Mouse (Mus musculus) midbrain, postnatal 0 days (tissue): ENCODE data around the gene Sowahb. TPM values are rescaled to one million over a fixed set of nuclear protein-coding genes. Genes with fewer than 3 reads are reported as not detected.

ENCODE experiments used
- ATAC-seq: fragments of 200-750 bp; cut with Nextera tagmentation; 2 replicates; pipeline ENCODE4 v1.8.0; 2017; ENCODE audit warnings: moderate number of reproducible peaks, mild to moderate bottlenecking, moderate TSS enrichment, moderate library complexity; ENCODE audit not compliant: low FRiP score
- DNase-seq: peaks from one replicate; pipeline ENCODE4 v3.0.0-alpha.2; 2015; ENCODE audit warnings: low spot score
- H3K27ac ChIP-seq: fragments of 300-500 bp; sonication (generic); 2 replicates; pipeline ENCODE4 v1.5.1; 2014; ENCODE audit warnings: low read depth, mild to moderate bottlenecking, low read length, mixed read lengths
- H3K27me3 ChIP-seq: fragments of 300-500 bp; sonication (generic); 2 replicates; pipeline ENCODE4 v1.6.1; 2014; ENCODE audit warnings: low read length, control low read depth, mixed read lengths; ENCODE audit not compliant: insufficient read depth
- H3K36me3 ChIP-seq: fragments of 300-500 bp; sonication (generic); 2 replicates; pipeline ENCODE4 v1.6.1; 2014; ENCODE audit warnings: low read length, control low read depth, mixed read lengths; ENCODE audit not compliant: insufficient read depth
- H3K4me1 ChIP-seq: fragments of 300-500 bp; sonication (generic); 2 replicates; pipeline ENCODE4 v1.6.1; 2014; ENCODE audit warnings: mild to moderate bottlenecking, control low read depth, antibody characterized with exemption, low read length, mixed read lengths; ENCODE audit not compliant: insufficient read depth
- H3K4me2 ChIP-seq: fragments of 300-500 bp; sonication (generic); 2 replicates; pipeline ENCODE4 v1.6.1; 2014; ENCODE audit warnings: low read depth, mild to moderate bottlenecking, low read length, mixed read lengths; ENCODE audit not compliant: poor library complexity, severe bottlenecking
- H3K4me3 ChIP-seq: fragments of 300-500 bp; sonication (generic); 2 replicates; pipeline ENCODE4 v1.5.1; 2014; ENCODE audit warnings: low read depth, mild to moderate bottlenecking, low read length, moderate library complexity
- H3K9ac ChIP-seq: fragments of 300-500 bp; sonication (generic); replicated peaks from 2 replicates; pipeline ENCODE4 v1.6.1; 2014; ENCODE audit warnings: mild to moderate bottlenecking, low read length, moderate library complexity, mixed read lengths; ENCODE audit not compliant: poor library complexity, severe bottlenecking
- H3K9me3 ChIP-seq: fragments of 300-500 bp; sonication (generic); 2 replicates; pipeline ENCODE4 v1.6.1; 2016; ENCODE audit warnings: low read length, control low read depth
- CTCF ChIP-seq: IDR thresholded peaks from 2 replicates; pipeline ENCODE4 v1.5.1; 2016; ENCODE audit warnings: antibody characterized with exemption, mild to moderate bottlenecking
- WGBS: fragments of 180-500 bp; shearing (Covaris S2); extraction: QIAGEN DNeasy Blood & Tissue Kit; methylation state at CpG from one replicate; pipeline ENCODE4 v1.1.7; 2014; 5-methylcytosine and 5-hydroxymethylcytosine counted together
- polyA plus RNA-seq: library from polyadenylated mRNA; unstranded; fragments of >200 nt; fragmentation: Nextera tagmentation; extraction: Ambion mirVana; gene quantifications from 2 replicates; pipeline ENCODE4 v1.2.1, GENCODE M21; 2015
- total RNA-seq: library from RNA; depleted of rRNA; stranded (reverse); fragments of >200 nt; gene quantifications from 2 replicates; pipeline ENCODE4 v1.2.3, GENCODE M21; 2014

Sowahb gene
- total and polyA plus RNA-seq, 2 experiments from 2014 or later: 0.16 TPM; not detected in 1

DNA sequence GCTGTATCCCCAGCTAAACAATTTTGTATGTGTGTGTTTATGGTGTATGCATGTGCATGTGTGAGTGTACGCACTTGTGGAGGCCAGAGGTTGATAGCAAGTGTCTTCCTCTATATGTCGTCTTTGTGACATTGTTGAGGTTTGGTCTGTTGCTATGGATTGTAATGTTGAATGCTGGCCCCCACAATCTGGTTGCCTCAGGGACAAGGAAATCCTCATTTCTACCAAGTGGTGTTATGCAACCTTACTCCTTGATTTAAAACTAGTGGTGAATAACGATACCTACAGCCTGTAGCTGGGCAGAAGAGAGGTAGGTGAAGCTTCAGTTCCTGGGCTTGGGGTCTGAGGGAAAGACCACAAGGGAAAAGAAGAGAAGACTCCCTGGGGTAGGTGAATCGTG, 41.1 kb upstream of the Sowahb start:
- DNase-seq: no peak
- ATAC-seq: no peak
- Histone ChIP-seq H3K4me1 (peaks cover 1% of the 10 kb centered on the region), H3K4me3 (no peak overlapping the region), H3K27me3 (no peaks in the 10 kb centered on the region), H3K36me3 (no peaks in the 10 kb centered on the region), H3K4me2 (no peak overlapping the region), H3K9me3 (no peaks in the 10 kb centered on the region), H3K27ac (no peak overlapping the region), H3K9ac (no peak overlapping the region)
- TF ChIP-seq CTCF: no peak
- 90% methylated on average over 4 of the region's 4 CpGs for WGBS

DNA sequence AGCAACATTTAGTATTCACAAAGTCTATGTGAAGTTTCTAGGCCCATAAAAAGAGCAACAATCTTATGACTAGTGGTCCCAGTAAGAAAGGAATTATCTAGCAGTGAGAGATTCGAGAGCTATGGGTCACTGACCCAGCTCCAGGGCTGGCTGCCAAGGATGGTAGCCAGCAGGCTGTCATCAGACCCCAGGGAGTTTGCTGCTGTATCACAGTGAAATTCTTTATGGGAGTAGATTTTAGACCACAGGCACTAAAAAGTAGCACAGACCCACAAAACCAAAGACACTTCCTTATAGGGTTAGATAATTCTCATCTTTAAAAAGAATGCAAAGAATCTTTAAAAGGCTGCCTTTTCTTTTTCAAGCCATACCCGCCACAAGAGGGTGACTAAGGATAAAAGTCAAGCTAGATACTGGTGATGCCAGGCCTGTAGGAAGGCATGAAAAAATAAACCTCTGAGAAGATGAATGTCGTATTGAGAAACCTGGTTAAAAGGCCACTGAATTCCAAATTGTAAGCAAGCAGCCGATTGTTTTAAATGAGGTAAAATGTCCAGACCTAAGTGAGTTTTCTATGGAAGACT, 40.3 kb upstream of the Sowahb start:
- H3K27ac ChIP-seq: no peak overlapping the region
- no peaks in the 10 kb centered on the region for H3K9me3 ChIP-seq
- H3K9ac ChIP-seq: no peak overlapping the region
- DNase-seq (no peak), ATAC-seq (no peak)
- no peaks in the 10 kb centered on the region for H3K36me3 ChIP-seq
- TF ChIP-seq CTCF: peak; percentile 34
- no peaks in the 10 kb centered on the region for H3K27me3 ChIP-seq
- H3K4me3 ChIP-seq: no peak overlapping the region
- H3K4me2 ChIP-seq: no peak overlapping the region
- H3K4me1 ChIP-seq: no peaks in the 10 kb centered on the region
- WGBS: 60% methylated on average over 4 of the region's 4 CpGs

DNA sequence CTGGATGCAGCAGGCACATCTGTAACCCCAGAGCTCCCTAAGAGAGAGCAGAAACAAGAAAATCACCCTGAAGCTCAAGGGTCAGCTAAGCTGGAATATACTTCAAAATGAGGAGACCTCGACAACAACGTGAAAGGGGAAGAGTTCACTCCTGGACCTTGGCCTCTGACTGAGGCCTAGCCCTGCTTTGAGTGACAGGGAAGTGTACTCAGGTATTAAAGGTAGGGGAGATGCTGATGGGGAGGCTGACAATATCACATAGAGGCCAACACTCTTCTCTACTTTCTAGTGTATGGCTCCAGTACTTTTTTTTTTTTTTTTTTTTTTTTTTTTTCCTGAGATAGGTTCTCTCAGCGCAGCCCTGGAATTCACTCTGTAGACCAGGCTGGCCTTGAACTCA, 34.8 kb upstream of the Sowahb start:
- ATAC-seq: no peak
- no peak for TF ChIP-seq CTCF
- H3K4me1 ChIP-seq: no peaks in the 10 kb centered on the region
- no peaks in the 10 kb centered on the region for H3K27me3 ChIP-seq
- no peak overlapping the region for H3K4me3 ChIP-seq
- 83% methylated on average over 3 of the region's 3 CpGs for WGBS
- H3K9ac ChIP-seq: no peak overlapping the region
- no peak overlapping the region for H3K4me2 ChIP-seq
- no peak for DNase-seq
- no peak overlapping the region for H3K27ac ChIP-seq
- H3K9me3 ChIP-seq: no peaks in the 10 kb centered on the region
- no peaks in the 10 kb centered on the region for H3K36me3 ChIP-seq

DNA sequence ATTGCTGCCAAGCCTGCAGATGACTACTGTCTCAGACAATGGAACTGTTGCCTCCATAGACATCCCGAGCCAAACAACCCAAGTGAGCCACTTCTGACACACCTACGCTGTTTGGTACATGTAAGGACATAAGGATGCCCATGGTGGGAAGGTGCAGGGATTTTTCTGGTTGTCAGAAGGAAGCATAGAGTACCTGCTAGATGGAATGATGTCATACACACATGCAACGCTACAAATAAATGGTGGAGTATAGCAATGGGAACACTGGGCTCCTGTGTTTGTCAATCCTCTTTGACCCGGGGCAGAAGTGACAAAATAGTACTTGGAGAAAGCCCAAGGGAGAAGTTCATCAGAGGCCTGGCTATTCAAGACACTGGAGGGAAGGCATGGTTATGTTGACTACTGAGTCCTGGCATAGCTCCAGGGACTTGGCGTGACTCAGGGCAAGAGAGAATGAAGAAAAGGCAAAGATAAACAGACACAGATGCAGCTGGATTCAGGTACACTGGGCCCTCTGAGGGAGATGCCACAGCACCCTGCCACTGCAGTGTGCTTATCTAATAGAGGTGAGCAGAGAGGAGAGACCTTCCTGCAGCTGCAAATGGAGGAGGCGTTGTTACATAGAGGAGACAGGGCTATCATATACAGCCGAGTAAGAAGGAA, 33.0 kb upstream of the Sowahb start:
- Histone ChIP-seq H3K9ac (no peak overlapping the region), H3K4me3 (no peak overlapping the region), H3K27me3 (no peaks in the 10 kb centered on the region), H3K36me3 (no peaks in the 10 kb centered on the region), H3K4me1 (no peaks in the 10 kb centered on the region), H3K4me2 (no peak overlapping the region), H3K9me3 (no peaks in the 10 kb centered on the region), H3K27ac (no peak overlapping the region)
- WGBS: 89% methylated on average over 7 of the region's 7 CpGs
- DNase-seq: no peak
- no peak for ATAC-seq
- TF ChIP-seq CTCF: no peak

DNA sequence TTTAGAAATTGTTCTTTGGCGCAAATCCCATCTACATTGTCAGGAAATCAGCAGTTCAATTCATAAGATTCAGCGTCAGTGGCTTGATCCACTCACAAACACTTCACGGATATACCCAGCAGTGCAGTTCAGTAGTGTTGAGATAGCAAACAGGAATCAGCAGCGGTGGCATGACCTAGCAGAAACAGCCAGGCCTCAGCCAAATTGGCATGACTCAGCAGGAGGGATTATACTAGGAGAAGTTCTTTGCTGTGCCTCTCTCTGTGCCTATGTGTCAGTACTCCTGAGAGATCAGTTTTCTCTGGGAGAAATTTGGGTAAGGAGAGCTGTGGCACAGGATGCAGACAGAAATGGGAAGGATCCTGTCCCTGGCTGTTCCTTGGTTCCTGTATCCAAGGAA, 16.0 kb upstream of the Sowahb start:
- 86% methylated on average over 4 of the region's 4 CpGs for WGBS
- Histone ChIP-seq H3K27ac (no peak overlapping the region), H3K27me3 (no peaks in the 10 kb centered on the region), H3K4me1 (no peaks in the 10 kb centered on the region), H3K9me3 (no peaks in the 10 kb centered on the region), H3K4me2 (no peak overlapping the region), H3K9ac (no peak overlapping the region), H3K36me3 (no peaks in the 10 kb centered on the region), H3K4me3 (no peak overlapping the region)
- DNase-seq (no peak), ATAC-seq (no peak)
- no peak for TF ChIP-seq CTCF

DNA sequence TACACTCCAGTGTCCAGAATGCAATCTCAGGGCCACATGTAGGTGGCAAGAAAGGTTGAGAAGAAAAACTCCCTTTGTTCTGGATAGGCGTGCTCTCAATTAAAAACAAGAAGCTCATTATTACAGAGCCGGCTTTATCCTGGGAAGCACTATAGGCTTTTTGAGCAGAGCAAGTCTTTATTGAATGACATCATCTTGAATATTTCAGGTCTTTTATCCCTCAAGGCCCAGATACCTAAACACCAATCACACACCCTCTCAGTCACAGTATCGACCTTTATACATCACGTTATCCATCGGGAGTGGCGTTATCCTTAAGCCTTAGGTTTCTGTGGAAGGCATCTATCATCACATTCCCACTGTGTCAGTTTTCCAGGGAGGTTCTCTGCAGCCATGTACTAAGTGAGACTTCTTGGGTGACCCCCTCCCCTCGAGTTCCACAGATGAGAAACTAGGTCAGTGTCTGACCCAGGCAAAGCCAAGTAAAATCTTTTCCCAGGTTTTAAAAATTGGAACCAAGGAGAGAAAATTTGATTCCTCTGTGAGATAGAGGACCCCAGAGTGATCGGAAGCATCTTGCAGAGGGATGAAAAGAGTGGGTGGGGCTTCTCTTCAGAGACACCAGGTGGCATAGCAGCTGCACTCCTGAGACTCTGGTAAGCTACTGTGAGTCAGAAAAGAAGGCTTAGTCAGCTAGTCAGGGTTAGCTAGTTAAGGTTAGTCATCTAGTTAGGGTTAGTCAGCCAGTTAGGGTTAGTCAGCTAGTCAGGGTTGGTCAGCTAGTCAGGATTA, 9.0 kb upstream of the Sowahb start:
- Histone ChIP-seq H3K4me1 (no peaks in the 10 kb centered on the region), H3K9me3 (no peaks in the 10 kb centered on the region), H3K9ac (no peak overlapping the region), H3K4me3 (no peak overlapping the region), H3K27ac (no peak overlapping the region), H3K4me2 (no peak overlapping the region), H3K36me3 (no peaks in the 10 kb centered on the region), H3K27me3 (peaks cover 5% of the 10 kb centered on the region; the same call in 1 of the 2 replicates)
- ATAC-seq (no peak), DNase-seq (no peak)
- no peak for TF ChIP-seq CTCF
- 52% methylated on average over 8 of the region's 8 CpGs for WGBS
